ENCODE assay signal across 8 mouse cellular contexts in genomic region chr2:32875675-32876489, GRCm38 (mm10). TPM values are rescaled to one million over a fixed set of nuclear protein-coding genes. Genes with fewer than 3 reads are reported as not detected.
A peak's percentile ranks its signal among the peaks of the same experiment; 100 is the strongest.
DNase-seq lines count a peak whose midpoint lies in the region; ATAC-seq and TF ChIP-seq lines count a peak whose summit lies in the region.

Fam129b (plus strand) TSS chr2:32876114.

- H3K36me3 ChIP-seq in ES-E14 (ENCODE audit: control insufficient read depth, insufficient read depth, low read length, poor library complexity, severe bottlenecking) = no peaks in the 10 kb centered on the region
- H3K36me3 ChIP-seq in forebrain, embryonic 13.5 days (ENCODE audit: poor library complexity, severe bottlenecking) = no peaks in the 10 kb centered on the region
- no peaks in the 10 kb centered on the region for H3K36me3 ChIP-seq in liver, embryonic 16.5 days (ENCODE audit: control insufficient read depth, insufficient read depth)
- H3K36me3 ChIP-seq in neural tube, embryonic 12.5 days = no peaks in the 10 kb centered on the region
- no peaks in the 10 kb centered on the region for H3K36me3 ChIP-seq in testis, adult 2 months (ENCODE audit: control insufficient read depth, insufficient read depth, low read length)

- no peaks in the 10 kb centered on the region for H3K9me3 ChIP-seq in ES-E14 (ENCODE audit: control insufficient read depth, insufficient read depth, low read depth, low read length)
- H3K9me3 ChIP-seq in forebrain, embryonic 13.5 days (replicated peaks) = no peaks in the 10 kb centered on the region
- H3K9me3 ChIP-seq in liver, embryonic 16.5 days (replicated peaks; ENCODE audit: control insufficient read depth, low read length) = no peaks in the 10 kb centered on the region
- H3K9me3 ChIP-seq in neural tube, embryonic 12.5 days = no peaks in the 10 kb centered on the region

- ATAC-seq in forebrain, embryonic 13.5 days = peak; percentile 89
- peak; percentile 84 for ATAC-seq in liver, embryonic 16.5 days (ENCODE audit: low read depth)
- ATAC-seq in neural tube, embryonic 12.5 days (ENCODE audit: low FRiP score, low read depth) = peak; percentile 89

- peak within 1 kb of the TSS; percentile 78 for H3K9ac ChIP-seq in ES-E14 (ENCODE audit: insufficient read depth, low read depth, low read length, poor library complexity, severe bottlenecking)
- peak within 1 kb of the TSS; percentile 91 for H3K9ac ChIP-seq in forebrain, embryonic 13.5 days
- peak within 1 kb of the TSS; percentile 65 for H3K9ac ChIP-seq in liver, embryonic 16.5 days (ENCODE audit: low read depth, low read length)
- H3K9ac ChIP-seq in neural tube, embryonic 12.5 days = peak within 1 kb of the TSS; percentile 93

- no peak for TF ChIP-seq CTCF in testis, adult 2 months (IDR thresholded peaks at IDR 0.05; ENCODE audit: control insufficient read depth, insufficient read depth, insufficient replicate concordance, low read depth, low read length)

- intact Hi-C loops in heart, postnatal 10 days (cut with DNase I) = loop anchor here (2.0 kb wide), 1 partner anchor 37 kb away; no protein-coding TSS in a partner anchor

- H3K4me3 ChIP-seq in ES-E14 (ENCODE audit: insufficient read depth in 1 of 2, low read depth in 1 of 2, low read length in 2 of 2, poor library complexity in 1 of 2, severe bottlenecking in 1 of 2) = peak within 1 kb of the TSS; percentile 72 to 92
- H3K4me3 ChIP-seq in forebrain, embryonic 13.5 days = peak within 1 kb of the TSS; percentile 72
- H3K4me3 ChIP-seq in liver, embryonic 16.5 days (ENCODE audit: low read depth, low read length) = peak within 1 kb of the TSS; percentile 68
- peak within 1 kb of the TSS; percentile 79 for H3K4me3 ChIP-seq in neural tube, embryonic 12.5 days
- H3K4me3 ChIP-seq in testis, adult 2 months (ENCODE audit: control insufficient read depth, low read depth, low read length) = peak within 1 kb of the TSS; percentile 86

- no peak for TF ChIP-seq POLR2A in testis, adult 2 months (IDR thresholded peaks at IDR 0.05; ENCODE audit: control insufficient read depth, low read depth, low read length)

- peak within 1 kb of the TSS; percentile 91 for H3K4me2 ChIP-seq in forebrain, embryonic 13.5 days
- peak within 1 kb of the TSS; percentile 86 for H3K4me2 ChIP-seq in liver, embryonic 16.5 days (ENCODE audit: low read depth, low read length)
- H3K4me2 ChIP-seq in neural tube, embryonic 12.5 days (replicated peaks) = peak within 1 kb of the TSS; percentile 91

- peak; percentile 75 for DNase-seq in ES-E14 (ENCODE audit: low read depth, low spot score)
- peak; percentile 74 for DNase-seq in cerebellum, adult 11 months
- peak; percentile 92 to 93 for DNase-seq in heart, postnatal 10 days
- peak; percentile 88 to 94 for DNase-seq in kidney, postnatal 36 days

- WGBS in forebrain, embryonic 13.5 days = under 1% methylated on average over 36 of the region's 68 CpGs
- under 1% methylated on average over 68 of the region's 68 CpGs for WGBS in liver, embryonic 16.5 days (ENCODE audit: insufficient replicate concordance)
- under 1% methylated on average over 68 of the region's 68 CpGs for WGBS in neural tube, embryonic 12.5 days

- H3K4me1 ChIP-seq in ES-E14 (ENCODE audit: control insufficient read depth in 2 of 2, insufficient read depth in 2 of 2, low read length in 2 of 2, poor library complexity in 1 of 2) = peaks cover 19 to 41% of the 10 kb centered on the region in 2 experiments
- H3K4me1 ChIP-seq in forebrain, embryonic 13.5 days = peaks cover 59% of the 10 kb centered on the region
- H3K4me1 ChIP-seq in liver, embryonic 16.5 days (ENCODE audit: control insufficient read depth, low read depth, low read length) = peaks cover 35% of the 10 kb centered on the region
- peaks cover 62% of the 10 kb centered on the region for H3K4me1 ChIP-seq in neural tube, embryonic 12.5 days
- peaks cover 19% of the 10 kb centered on the region for H3K4me1 ChIP-seq in testis, adult 2 months (ENCODE audit: control insufficient read depth, insufficient read depth, low read length)

- H3K27ac ChIP-seq in ES-E14 (ENCODE audit: insufficient read depth, low read depth, low read length, poor library complexity, severe bottlenecking) = peak within 1 kb of the TSS; percentile 11; the same call in 1 of the 2 replicates
- H3K27ac ChIP-seq in forebrain, embryonic 13.5 days = peak within 1 kb of the TSS; percentile 87
- H3K27ac ChIP-seq in liver, embryonic 16.5 days (ENCODE audit: low read length) = peak within 1 kb of the TSS; percentile 29; the same call in 1 of the 2 replicates
- H3K27ac ChIP-seq in neural tube, embryonic 12.5 days = peak within 1 kb of the TSS; percentile 66
- peak within 1 kb of the TSS; percentile 48 for H3K27ac ChIP-seq in testis, adult 2 months (ENCODE audit: control insufficient read depth, insufficient read depth, low read depth, low read length)

- in situ Hi-C loops in ES-E14 (cut with MboI; ENCODE audit: low sequenced_read_pairs in 2 of 2, unreplicated experiment in 2 of 2) = no loop called here

- H3K27me3 ChIP-seq in forebrain, embryonic 13.5 days = no peaks in the 10 kb centered on the region
- H3K27me3 ChIP-seq in liver, embryonic 16.5 days (ENCODE audit: control insufficient read depth, insufficient read depth, low read depth, low read length) = peaks cover 3% of the 10 kb centered on the region
- no peaks in the 10 kb centered on the region for H3K27me3 ChIP-seq in neural tube, embryonic 12.5 days (replicated peaks)
- no peaks in the 10 kb centered on the region; the same call in 1 of the 2 replicates for H3K27me3 ChIP-seq in testis, adult 2 months (ENCODE audit: control insufficient read depth, insufficient read depth, low read length)

TF ChIP-seq in ES-E14, 5 proteins besides CTCF, POLR2A, EP300 and RAD21:
- TF ChIP-seq ZC3H11A (IDR thresholded peaks at IDR 0.05; ENCODE audit: borderline replicate concordance, low read depth, low read length) (no peak), CHD2 (IDR thresholded peaks at IDR 0.05; ENCODE audit: low read depth, low read length) (no peak), ZNF384 (IDR thresholded peaks at IDR 0.05; ENCODE audit: low read depth, low read length) (no peak), HCFC1 (IDR thresholded peaks at IDR 0.05; ENCODE audit: borderline replicate concordance, insufficient read depth, low read length) (no peak), MAFK (IDR thresholded peaks at IDR 0.05; ENCODE audit: insufficient read depth, low read depth, low read length) (no peak)

RNA-seq across cellular contexts. Expression of gene Fam129b, which starts in this region (rescaled TPM):
- total RNA-seq in ES-E14 (2012; rRNA removed) = 65.3 and 90.0 TPM in 2 replicates
- 21.1 and 23.7 TPM in 2 replicates for polyA plus RNA-seq in forebrain, embryonic 13.5 days (2015; fragmentation: Nextera tagmentation; extraction: Ambion mirVana)
- 10 to 100 TPM; 40.4 to 46.2 TPM for total RNA-seq in heart, postnatal 10 days (2021)
- polyA plus RNA-seq in liver, embryonic 16.5 days (2015; fragmentation: Nextera tagmentation; extraction: Ambion mirVana) = 9.4 and 11.9 TPM in 2 replicates
- polyA plus RNA-seq in neural tube, embryonic 12.5 days (2016; fragmentation: Nextera tagmentation; extraction: Ambion mirVana) = 39.6 and 40.3 TPM in 2 replicates
- polyA plus RNA-seq in testis, adult 2 months (2012; rRNA removed) = 2.0 and 3.1 TPM in 2 replicates

Comparison
In these comparisons a context has a peak if more than half of its experiments do, and no peak if none do; other contexts are left out.
1. Peak in every context shown above with its lines: DNase-seq, ATAC-seq, H3K4me3 ChIP-seq and H3K27ac ChIP-seq.
2. H3K27ac ChIP-seq: peak in every context shown above with its lines; median percentile 87 in forebrain, embryonic 13.5 days; 66 in neural tube, embryonic 12.5 days; 48 in testis, adult 2 months; 29 in liver, embryonic 16.5 days; 11 in ES-E14.